Mouse (Mus musculus) lung, postnatal 0 days (tissue): ENCODE results near the gene Nr3c2.

Source experiments
- CTCF ChIP-seq: IDR thresholded peaks from 2 replicates; pipeline ENCODE4 v1.5.1; 2016; ENCODE audit warnings: antibody characterized with exemption, mild to moderate bottlenecking
- EP300 ChIP-seq: IDR thresholded peaks from 2 replicates; pipeline ENCODE4 v1.6.1; 2016; ENCODE audit warnings: antibody characterized with exemption, mild to moderate bottlenecking, control low read depth

GRCm38 (mm10) chr8:77169320-77169719 is 270.1 kb downstream of the Nr3c2 start:
- no peak for TF ChIP-seq CTCF
- TF ChIP-seq EP300, result no peak
